Mouse (Mus musculus): ENCODE data around the gene Igfbp7. TPM values are rescaled to one million over a fixed set of nuclear protein-coding genes. Genes with fewer than 3 reads are reported as not detected.

Igfbp7 gene
- polyA plus RNA-seq, 2 experiments from 2014 or later = 0.44 TPM; not detected in 1

DNA sequence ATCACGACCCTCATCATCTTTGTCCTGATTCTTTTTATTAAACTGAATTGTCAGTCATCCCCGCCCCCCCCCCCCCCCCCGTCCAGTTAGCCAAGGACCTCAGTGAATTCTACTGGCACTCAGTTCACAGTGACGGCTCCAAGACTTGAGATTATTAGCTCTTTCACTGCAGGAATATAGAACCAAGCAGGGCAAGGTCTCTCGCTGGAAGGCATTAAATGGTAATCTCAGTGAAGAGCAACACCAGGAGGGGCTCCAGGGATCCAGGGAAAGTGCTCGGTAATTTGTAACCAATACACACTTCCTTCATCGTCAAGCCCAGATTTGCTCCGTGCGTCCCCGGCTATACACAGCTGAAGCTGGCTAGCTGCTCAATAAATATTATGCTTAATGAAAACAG, 2.9 kb downstream of the Igfbp7 start:
- ATAC-seq = no peak

DNA sequence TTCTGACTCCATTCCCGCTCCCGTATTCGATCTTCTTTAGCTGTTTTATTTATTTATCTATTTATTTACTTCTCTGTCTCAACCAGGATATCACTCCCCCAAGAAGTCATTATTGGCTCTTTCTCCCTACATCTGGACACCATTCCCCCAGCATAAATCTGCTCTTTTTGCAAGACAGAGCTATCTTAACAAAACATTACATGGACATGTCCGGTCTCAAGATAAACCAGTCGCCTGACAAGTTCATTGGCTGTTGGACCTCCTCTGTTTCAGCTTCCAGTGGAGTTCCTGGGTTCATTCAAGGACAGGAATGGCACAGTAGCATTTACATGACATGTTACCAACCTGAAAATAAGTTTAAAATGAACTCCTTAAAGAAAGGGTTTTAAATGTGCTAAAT, 4.9 kb downstream of the Igfbp7 start:
- no peak for ATAC-seq

DNA sequence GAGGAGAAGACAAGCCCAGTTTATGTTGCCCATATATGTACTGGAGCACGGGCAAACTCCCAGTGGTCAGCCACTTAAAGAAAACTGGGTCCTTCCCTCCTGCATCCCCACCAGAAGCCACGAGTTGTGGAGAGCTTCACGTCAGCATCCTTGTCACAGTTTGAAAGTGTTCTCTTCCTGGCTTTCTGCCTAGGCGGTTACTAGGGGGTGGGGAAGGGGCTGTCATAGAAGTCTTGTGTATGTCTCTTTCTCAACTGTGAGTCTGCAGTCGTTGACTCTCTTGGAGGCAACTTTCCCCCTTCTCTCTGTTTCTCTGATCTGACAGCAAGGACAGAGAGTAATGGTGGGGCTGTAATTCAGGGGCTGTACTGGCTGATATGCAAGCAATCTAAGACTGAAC, 5.7 kb downstream of the Igfbp7 start:
- no peak for ATAC-seq

DNA sequence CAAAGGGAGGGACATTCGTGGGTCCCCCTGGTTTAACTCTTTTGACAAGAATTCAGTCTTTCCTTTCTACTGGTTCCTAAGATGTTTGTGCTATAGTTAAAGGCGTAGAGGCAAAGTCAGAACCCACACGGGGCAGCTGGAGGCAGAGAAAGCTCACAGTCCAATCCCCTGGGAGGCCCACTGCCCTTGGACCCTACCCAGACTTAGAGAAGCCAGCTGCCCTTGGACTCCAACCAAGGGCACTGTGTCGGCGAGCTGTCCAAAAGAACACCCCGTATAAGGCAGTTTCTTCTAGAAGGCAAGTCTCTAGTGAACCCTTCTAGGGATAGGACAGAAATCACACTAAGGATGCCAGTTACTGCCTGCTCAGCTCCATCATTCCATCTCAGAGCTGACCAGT, 7.0 kb downstream of the Igfbp7 start:
- no peak for ATAC-seq

DNA sequence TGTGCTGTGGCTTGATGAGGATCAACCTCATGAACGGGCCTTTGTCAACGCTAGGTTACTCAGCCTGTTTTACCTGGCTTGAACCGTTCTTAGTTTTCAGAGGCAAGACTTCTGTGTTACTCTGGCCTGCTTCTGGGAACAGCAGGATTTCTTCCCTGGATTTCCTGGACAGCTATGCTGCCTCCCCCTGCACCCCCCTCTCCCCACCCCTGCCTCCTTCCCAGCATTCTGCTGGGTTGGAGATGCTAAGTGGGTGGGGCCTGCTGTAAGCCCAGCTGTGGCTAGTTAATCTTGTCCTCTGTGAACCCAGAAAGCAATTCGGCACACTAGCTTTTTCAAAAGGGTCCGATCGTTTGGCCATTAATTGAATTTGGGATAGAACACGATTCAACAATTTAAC, 7.7 kb downstream of the Igfbp7 start:
- ATAC-seq = no peak

DNA sequence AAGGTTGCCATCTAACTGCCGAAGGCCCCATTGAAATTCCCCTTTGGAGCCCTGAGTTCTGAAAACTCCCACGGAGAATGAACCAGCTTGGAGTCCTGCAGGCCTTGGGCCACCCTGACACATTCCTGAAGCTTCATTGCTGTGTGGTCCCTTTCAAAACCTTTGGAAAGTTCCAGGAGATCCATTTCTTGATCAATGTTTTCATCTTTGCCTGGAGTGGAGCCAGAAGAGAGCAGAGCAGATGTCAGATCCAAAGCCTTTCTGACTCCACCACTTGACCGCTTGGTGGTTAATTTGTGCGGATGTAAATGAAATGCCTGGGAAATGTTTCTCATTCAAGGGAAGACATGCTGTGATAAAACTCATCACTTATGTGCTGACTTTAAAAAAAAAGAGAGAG, 8.8 kb downstream of the Igfbp7 start:
- no peak for ATAC-seq

DNA sequence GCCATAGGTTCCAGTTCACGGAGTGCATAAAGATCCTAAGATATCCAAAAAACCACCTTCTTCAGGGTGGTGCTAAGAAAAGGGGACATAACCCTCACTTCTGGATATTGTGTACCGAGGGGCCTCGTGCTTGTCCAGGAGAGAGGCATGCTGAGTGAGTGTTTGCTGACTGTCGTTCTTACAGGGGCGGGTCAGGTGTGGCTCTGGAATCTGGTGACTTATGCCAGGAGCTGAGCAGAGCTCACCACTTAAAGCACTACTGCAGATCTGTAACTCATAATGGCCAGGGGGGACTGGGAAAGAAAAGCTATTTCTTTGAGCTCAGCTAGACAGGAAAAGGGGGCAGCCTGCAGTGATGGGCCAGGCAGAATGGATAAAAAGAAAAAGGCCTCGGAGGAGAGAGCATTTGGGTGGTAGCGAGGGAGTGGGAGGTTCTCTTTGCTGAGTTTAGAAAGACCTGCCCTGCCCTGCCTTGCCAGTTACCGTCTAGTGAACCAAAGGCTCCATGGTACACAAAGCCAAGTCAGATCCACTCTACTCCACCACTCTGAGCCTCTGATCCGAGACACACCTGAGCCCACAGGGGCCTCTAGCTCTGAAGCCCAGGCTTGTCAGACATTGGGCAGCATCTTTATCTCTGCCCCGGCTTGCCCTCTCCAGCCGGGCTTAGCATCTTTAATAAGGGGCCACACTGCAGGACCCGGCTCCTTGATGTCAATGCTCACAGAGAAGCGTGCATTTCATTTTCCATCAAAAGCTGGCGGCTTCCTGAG, 9.4 kb downstream of the Igfbp7 start:
- no peak for ATAC-seq

DNA sequence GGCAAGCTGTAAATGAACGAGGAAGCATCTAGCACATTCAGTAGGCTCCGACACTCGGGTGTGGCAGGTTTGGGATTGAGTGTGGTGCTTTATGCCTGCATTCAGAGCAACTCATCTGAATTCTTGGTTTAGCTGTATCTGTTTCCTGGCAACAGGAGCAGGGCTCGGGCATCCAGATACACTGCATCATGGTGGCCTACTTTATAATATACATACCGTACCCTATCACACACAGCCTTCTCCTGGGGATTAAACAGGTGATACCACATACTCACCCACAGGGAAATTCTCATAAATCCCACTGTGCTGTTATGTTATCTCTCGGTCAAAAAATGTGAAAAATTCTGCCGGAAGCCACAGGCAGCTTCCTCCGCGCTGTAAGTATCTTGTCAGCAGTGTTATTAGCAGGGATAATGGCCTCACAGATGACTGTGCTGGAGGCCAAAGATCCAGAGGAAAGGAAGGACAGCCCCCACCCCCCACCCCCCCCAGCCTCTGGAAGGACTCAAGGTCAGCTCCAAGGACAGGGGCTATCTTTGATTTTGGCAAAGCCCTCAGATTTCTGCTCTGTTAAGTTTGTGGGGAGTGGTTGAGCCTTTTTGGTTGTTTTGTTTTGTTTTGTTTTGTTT, 13.7 kb downstream of the Igfbp7 start:
- no peak for ATAC-seq

DNA sequence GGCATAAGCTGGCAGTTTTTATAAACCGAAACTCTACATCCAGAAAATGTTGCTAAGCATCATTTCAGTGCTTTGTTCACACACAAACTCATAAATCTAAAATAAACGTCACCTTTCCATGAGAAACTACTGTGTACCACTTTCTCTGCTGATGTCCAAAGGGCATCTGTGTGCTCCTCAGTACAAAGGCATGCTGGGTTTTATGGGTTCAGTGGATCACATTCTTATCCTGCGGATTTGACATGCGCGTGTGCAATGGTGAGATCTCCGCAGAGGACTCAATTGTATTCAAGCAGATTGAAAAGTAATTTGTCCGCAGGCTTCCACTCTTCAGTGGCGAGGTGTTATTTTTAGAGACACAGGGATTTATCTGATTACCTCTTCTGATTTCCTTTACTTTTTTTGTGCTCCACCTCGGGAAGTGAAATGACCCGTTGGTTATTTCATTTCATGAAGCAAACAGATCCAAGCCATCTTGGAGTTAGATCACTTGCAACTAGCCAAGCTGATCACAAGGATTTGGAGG, 14.7 kb downstream of the Igfbp7 start:
- ATAC-seq = no peak

DNA sequence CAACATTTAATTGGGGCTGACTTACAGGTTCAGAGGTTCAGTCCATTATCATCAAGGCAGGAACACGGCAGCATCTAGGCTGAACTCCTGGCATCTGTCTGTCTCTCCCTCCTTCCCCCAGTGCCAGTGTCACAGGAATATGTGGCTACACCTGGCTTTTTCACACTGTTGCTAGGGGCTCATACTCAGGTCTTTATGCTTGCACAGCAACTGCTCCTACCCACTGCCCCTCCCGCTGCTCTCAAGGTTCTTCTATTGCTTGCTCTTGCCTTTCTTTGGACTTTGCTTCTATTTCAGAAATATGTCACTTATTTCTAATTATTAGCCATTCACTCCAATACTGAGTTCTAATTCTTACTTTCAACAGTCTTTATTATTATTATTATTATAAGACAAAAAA, 17.6 kb downstream of the Igfbp7 start:
- ATAC-seq = no peak

DNA sequence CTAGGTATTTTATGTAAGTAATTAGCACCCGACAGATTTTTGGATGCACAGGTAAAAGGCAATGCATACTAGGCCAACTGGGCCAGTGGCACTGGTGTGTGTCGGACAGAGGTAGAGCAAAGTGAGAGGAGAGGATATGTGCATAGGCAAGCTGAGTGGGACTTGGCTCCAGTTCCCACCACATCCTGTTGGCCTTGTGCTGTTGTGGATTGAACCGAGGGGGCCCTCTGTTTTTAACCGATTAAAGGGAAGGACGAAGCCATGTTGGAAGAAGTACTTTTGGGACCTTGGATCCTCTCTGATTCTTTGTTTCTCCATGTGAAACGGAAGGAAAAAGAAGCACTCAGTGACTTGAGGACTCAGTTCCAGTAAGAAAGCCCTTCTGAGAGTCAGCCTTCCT, 19.5 kb downstream of the Igfbp7 start:
- ATAC-seq = no peak

DNA sequence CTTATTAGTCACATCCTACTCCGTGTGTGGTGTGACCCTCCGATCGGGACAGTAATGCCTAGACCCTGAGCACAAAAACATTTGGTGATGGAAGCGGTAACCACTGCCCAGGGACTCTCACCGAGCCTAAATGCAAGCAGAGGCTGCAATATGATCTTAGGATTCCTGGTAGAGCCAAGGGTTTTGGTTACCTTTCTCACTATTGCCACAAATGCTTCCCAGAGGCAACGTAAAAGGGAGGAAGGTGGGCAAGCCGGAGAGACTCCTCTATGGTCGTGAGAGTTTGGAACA, 20.5 kb downstream of the Igfbp7 start:
- no peak for ATAC-seq

DNA sequence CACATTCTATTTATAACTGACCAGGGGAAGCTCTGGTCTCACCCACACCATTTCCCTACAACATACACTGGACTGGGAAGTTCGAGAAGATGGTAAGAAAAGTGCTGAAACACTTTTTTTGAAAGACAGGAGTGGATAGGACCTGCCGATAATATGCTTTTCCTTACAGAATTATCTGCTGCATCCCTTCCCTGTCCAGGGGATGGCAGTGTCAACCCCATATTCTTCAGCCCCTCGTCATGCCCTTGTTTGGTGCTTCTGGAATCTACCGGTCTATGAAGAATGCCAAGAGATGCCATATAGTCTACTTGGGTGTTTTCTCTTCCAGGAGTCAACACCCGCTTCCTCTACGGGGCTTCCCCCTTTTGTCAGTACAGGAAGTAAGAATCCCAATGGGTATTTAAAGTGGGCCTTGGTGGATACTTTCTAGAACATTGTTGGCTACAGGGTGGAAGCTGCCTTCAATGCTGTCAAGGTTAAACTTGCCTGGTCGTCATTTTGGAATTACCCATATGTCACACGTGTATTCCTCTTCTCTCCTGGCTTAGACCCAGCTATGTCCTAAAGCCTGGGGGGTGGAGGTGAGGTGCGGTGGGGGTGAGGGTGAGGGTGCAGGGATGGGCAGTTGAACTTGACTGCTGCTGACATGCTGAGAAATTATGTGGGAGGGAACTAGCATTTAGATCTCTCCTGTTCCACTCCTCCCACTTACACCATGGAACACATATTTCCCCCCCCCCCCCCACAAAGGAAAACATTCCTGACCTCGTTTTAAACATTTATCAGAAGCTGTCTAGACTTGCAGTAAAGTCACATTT, 21.0 kb downstream of the Igfbp7 start:
- ATAC-seq = no peak

DNA sequence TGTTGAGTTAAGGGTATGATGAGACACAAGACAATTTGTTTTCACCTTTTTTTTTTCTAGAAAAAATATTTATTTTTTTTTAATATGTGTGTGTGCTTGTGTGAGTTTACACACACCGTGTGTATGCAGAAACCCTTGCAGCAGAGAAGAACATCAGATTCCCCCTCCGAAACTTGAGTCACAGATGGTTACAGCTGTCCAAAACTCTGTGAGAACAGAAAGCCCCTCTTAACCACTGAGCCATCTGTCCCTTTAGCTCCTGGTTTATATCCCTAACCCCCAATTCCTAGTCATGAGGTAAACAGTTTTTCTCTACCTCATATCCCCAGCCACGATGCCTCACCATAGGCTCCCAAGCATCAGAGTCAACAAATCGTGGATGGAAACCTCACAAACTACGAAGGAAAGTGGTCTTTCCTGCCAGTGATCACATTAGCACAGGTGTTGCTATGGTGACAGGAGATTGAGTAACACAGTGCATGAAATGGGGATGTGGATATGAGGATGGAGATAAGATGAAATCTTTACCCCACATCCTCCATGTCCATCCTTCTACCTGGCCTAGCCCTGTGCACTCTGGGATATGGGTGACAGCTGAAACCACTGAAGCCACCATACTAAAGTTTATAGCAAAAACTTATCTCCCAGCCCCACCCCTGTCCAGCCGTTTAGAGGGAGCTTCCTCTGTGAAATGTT, 21.8 kb downstream of the Igfbp7 start:
- no peak for ATAC-seq

DNA sequence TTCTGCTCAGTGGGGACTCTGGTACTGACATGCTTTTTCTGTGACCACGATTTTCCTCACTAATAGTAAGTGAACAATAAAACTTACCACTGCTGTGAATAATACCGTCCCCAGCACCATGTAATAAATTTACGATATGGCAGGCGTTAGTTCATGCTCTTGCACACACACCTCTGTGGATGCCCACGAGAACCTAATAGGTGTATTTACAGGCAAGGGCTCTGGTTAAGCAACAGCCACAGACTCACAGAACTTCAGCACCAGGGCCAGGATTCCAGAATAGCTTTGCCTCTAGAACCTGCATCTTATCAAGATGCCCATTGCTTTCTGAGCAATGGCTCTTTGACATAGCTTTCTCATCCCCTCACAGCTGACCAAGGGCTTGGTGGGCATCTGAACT, 22.6 kb downstream of the Igfbp7 start:
- no peak for ATAC-seq

DNA sequence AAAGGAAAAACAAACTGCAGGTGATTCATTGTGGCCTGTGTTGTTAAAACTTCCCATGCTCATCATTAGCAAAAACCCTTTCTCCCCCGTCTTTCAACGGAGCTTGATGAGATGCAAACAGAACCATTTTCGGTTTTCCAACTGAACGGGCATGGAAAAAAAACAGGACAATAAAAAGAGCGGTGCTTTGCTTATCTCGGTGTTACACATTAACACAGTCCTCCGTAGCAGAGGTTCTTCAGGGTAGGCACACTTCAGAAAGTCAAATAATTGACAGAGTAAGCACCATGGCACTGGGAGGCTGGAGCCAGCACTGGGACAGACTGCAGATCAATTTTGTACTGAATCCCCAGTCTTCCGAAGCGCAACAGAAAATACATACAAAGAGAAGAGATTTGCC, 23.1 kb downstream of the Igfbp7 start:
- no peak for ATAC-seq

DNA sequence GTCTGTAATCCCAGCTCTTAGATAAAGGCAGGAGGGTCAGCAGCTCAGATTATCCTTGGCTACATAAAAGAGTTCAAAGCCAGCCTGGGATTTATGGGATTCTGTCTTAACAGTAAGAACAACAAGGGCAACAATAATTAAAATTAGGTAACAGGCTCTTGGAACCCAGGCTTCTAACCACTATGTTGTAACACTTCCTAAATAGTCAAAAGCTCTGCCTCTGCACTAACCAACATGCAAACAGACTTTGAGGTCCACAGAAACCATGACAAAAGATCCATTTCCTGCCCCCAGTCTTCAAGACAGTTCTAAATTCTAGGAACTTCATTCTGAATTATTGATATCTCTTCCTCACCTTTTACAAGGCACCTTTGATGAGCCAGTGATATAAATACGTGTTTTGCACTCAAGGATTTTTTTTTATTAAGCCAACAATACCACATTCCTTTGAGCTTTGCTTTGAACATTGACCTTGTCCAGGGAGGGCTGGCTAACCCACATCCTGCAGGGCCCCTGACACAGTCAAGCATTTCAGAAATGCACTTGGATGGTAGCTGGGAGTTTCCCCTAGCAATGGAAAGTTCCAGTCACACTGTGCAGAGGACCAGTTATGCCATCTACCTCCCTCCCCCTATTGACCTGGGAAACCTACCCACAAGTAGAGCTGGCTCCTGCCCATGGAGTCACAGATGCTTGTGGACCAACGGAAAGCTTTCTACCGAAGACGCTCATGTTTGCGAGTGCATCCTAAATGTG, 23.9 kb downstream of the Igfbp7 start:
- peak; percentile 76 for ATAC-seq

DNA sequence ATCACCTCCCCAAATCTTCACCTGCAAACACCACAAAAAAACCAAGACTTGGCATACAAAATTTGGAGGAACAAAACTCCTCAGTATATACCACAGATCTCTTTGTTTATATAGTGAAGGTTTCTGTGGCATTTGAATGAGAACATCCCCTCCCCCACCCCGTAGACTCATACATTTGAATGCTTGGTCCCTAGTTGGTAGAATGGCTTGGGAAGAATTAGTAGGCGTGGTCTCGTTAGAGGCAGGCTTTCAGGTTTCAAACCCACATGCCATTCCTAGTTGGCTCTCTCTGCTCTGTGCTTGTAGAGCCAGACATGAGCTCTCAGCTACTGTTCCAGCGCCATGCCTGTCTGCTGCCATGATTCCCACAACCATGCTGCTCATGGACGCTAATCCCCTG, 26.2 kb downstream of the Igfbp7 start:
- no peak for ATAC-seq

DNA sequence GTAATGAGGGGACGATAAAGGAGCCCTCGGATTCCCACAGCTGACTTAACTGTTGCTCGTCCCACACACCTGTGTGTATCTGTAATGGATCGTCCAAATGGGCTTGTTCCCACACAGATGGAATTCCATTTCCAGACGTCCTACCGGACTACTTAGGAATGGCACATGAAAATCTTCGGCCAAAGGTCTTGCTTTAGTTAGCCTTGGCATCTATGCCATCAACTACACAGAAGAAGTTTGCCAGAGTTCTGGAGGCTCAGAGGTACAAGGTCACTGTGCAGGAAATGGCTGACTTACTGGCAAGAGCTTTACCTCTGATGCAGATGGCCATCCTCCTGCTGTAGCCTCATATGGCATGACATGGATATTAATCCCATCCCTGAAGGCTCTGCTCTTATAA, 26.6 kb downstream of the Igfbp7 start:
- ATAC-seq = no peak

DNA sequence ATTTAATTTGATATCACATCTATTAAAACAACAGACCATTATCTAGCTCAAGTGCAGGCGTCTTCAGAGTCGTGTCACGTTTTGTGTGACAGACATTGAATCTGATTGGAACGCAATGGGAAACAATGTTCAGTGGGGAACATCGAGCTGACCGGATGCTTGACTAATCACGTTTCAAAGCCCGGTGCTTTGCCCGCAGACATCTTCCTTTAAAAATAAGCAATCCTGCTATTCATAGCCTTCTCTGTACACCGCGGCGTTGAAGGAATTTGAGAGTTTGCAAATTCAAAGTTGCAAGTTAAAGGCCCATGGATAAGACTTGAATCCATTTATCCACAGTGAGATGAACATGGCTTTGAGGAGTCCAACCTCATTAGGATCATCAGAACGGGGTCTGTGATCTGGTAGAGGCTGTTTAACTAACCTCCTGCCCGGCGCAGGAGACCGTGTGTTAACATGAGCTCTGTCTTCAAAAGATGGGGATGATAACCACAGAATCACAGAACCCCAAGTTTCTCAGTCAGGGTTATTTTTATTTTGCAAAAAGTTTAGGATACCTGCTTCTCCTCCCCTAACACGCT, 27.4 kb downstream of the Igfbp7 start:
- ATAC-seq = no peak

DNA sequence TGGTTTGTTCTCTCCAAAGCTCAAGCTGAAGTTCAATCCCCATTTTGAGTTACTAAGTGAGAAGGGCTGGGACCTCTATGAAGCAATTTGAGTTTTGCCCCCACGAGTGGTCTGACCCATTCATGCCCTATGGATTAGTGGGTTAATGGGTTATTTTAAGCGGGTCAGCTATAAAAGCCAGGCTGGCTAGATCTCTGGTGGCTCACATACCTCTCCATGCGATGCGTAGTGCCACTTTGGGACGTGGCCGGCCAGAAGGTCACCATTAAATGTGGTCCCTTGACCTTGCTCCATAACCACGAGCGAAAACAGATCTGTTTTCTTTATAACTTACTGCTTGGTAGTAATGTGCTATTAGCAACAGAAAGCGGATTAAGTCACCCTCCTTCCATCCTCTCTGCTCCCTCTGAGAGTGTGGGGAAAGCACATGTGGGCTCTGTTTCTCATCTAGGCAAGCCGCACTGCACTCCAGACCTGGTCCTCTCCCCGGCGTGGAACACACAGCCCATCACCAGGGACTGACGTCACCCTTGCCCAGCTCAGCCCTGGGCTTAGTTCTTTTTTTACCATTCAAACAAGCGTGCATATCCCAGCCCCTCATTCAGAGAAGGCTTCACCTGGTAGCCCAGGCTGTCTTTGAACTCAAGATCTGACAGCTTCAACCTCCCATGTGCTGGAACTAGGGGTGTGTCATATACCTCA, 28.3 kb downstream of the Igfbp7 start:
- no peak for ATAC-seq

Data from activated CD4-positive, CD25-positive, alpha-beta regulatory T cell, adult 4 months (primary cell).